ENCODE assay signal across 11 mouse cellular contexts in genomic region chr2:155862573-155863300, GRCm38 (mm10). TPM values are rescaled to one million over a fixed set of nuclear protein-coding genes. Genes with fewer than 3 reads are reported as not detected.
DNase-seq lines count a peak whose midpoint lies in the region; ATAC-seq and TF ChIP-seq lines count a peak whose summit lies in the region.
"Had no signal": no experiment of that assay in that cellular context is flagged by ENCODE, and none has a peak within 500 bp of the region (broad histone marks: within the 10 kb centered on the region; RNA-seq: fewer than 3 reads in every experiment).

No protein-coding gene starts in this region.

- no peaks in the 10 kb centered on the region for H3K9me3 ChIP-seq in kidney, embryonic 14.5 days (ENCODE audit: control insufficient read depth, low read length)
- no peaks in the 10 kb centered on the region for H3K9me3 ChIP-seq in hindbrain, embryonic 14.5 days (ENCODE audit: control insufficient read depth, low read length)
- H3K9me3 ChIP-seq in midbrain, embryonic 12.5 days: no peaks in the 10 kb centered on the region
- H3K9me3 ChIP-seq in heart, embryonic 12.5 days (replicated peaks): no peaks in the 10 kb centered on the region
- H3K9me3 ChIP-seq: liver, embryonic 15.5 days had no signal

- H3K9ac ChIP-seq in kidney, embryonic 14.5 days (ENCODE audit: low read depth, low read length): 0 out of 2 replicates have a peak overlapping the region, but pooled peaks have one; percentile 12
- peak overlapping the region; percentile 16; the same call in 1 of the 2 replicates for H3K9ac ChIP-seq in hindbrain, embryonic 14.5 days
- no peak overlapping the region for H3K9ac ChIP-seq in midbrain, embryonic 12.5 days (replicated peaks)
- no peak overlapping the region for H3K9ac ChIP-seq in heart, embryonic 12.5 days
- H3K9ac ChIP-seq: liver, embryonic 15.5 days had no signal

- no peak for DNase-seq in kidney, adult 18-20 months
- peak; percentile 91 for DNase-seq in brain, embryonic 14.5 days (ENCODE audit: low read depth)
- peak; percentile 69 for DNase-seq in hindbrain, embryonic 14.5 days (ENCODE audit: low spot score)
- no peak for DNase-seq in adrenal gland, adult 18-20 months (ENCODE audit: low spot score in 2 of 2)
- DNase-seq in cerebellum, adult 11-12 months: no peak

- no peak for TF ChIP-seq POLR2A in brain, embryonic 14.5 days (IDR thresholded peaks at IDR 0.05; ENCODE audit: borderline replicate concordance, extremely low read depth, insufficient read depth, insufficient read length, poor library complexity, severe bottlenecking)

- H3K4me3 ChIP-seq in kidney, embryonic 14.5 days (ENCODE audit: low read length): no peak overlapping the region
- H3K4me3 ChIP-seq in hindbrain, embryonic 14.5 days (replicated peaks; ENCODE audit: low read length): no peak overlapping the region
- H3K4me3 ChIP-seq in midbrain, embryonic 12.5 days: no peak overlapping the region
- H3K4me3 ChIP-seq in heart, embryonic 12.5 days: no peak overlapping the region
- H3K4me3 ChIP-seq: liver, embryonic 15.5 days had no signal

- H3K27me3 ChIP-seq in kidney, embryonic 14.5 days (ENCODE audit: control insufficient read depth, insufficient read depth, low read length): no peaks in the 10 kb centered on the region
- no peaks in the 10 kb centered on the region for H3K27me3 ChIP-seq in hindbrain, embryonic 14.5 days (ENCODE audit: control insufficient read depth, insufficient read depth, low read length)
- no peaks in the 10 kb centered on the region for H3K27me3 ChIP-seq in midbrain, embryonic 12.5 days
- H3K27me3 ChIP-seq in heart, embryonic 12.5 days (replicated peaks): no peaks in the 10 kb centered on the region
- H3K27me3 ChIP-seq: CH12.LX; liver, embryonic 15.5 days had no signal

- peaks cover 17% of the 10 kb centered on the region; the same call in 1 of the 2 replicates for H3K4me1 ChIP-seq in kidney, embryonic 14.5 days (ENCODE audit: control insufficient read depth, insufficient read depth, low read length)
- peaks cover 6% of the 10 kb centered on the region for H3K4me1 ChIP-seq in hindbrain, embryonic 14.5 days (replicated peaks; ENCODE audit: control insufficient read depth, insufficient read depth, low read length)
- H3K4me1 ChIP-seq in midbrain, embryonic 12.5 days: peaks cover 12% of the 10 kb centered on the region; the same call in 1 of the 2 replicates
- no peaks in the 10 kb centered on the region for H3K4me1 ChIP-seq in heart, embryonic 12.5 days (replicated peaks)
- H3K4me1 ChIP-seq: liver, embryonic 15.5 days had no signal

- no peak overlapping the region for H3K27ac ChIP-seq in kidney, embryonic 14.5 days (ENCODE audit: low read depth, low read length)
- H3K27ac ChIP-seq in hindbrain, embryonic 14.5 days: peak overlapping the region; percentile 76
- peak overlapping the region; percentile 60; the same call in 1 of the 2 replicates for H3K27ac ChIP-seq in midbrain, embryonic 12.5 days (replicated peaks)
- H3K27ac ChIP-seq in heart, embryonic 12.5 days (ENCODE audit: poor library complexity, severe bottlenecking): no peak overlapping the region
- H3K27ac ChIP-seq: liver, embryonic 15.5 days had no signal

- peak; percentile 92 for ATAC-seq in kidney, embryonic 14.5 days (ENCODE audit: low FRiP score, low TSS enrichment)
- ATAC-seq in hindbrain, embryonic 14.5 days (ENCODE audit: low FRiP score): peak; percentile 95
- peak; percentile 87 for ATAC-seq in midbrain, embryonic 12.5 days (ENCODE audit: low FRiP score, low read depth)
- ATAC-seq in heart, embryonic 12.5 days (ENCODE audit: insufficient number of reproducible peaks, low FRiP score): no peak

- TF ChIP-seq CTCF in brain, embryonic 14.5 days (IDR thresholded peaks at IDR 0.05; ENCODE audit: borderline replicate concordance, extremely low read depth, insufficient read depth, insufficient read length): no peak

- WGBS in kidney, embryonic 14.5 days: 34% methylated on average over 13 of the region's 13 CpGs
- 51% methylated on average over 13 of the region's 13 CpGs for WGBS in hindbrain, embryonic 14.5 days
- WGBS in midbrain, embryonic 12.5 days: 63% methylated on average over 13 of the region's 13 CpGs
- WGBS in heart, embryonic 12.5 days: 85% methylated on average over 13 of the region's 13 CpGs

- H3K4me2 ChIP-seq in kidney, embryonic 14.5 days (replicated peaks; ENCODE audit: low read depth, low read length): peak overlapping the region; percentile 8; the same call in 1 of the 2 replicates
- H3K4me2 ChIP-seq in hindbrain, embryonic 14.5 days (replicated peaks): peak overlapping the region; percentile 42
- H3K4me2 ChIP-seq in midbrain, embryonic 12.5 days (replicated peaks): no peak overlapping the region
- no peak overlapping the region for H3K4me2 ChIP-seq in heart, embryonic 12.5 days
- H3K4me2 ChIP-seq: liver, embryonic 15.5 days had no signal

- H3K36me3 ChIP-seq in kidney, embryonic 14.5 days (ENCODE audit: control insufficient read depth, insufficient read depth, low read length): peaks cover 6% of the 10 kb centered on the region; the same call in 1 of the 2 replicates
- peaks cover 7% of the 10 kb centered on the region for H3K36me3 ChIP-seq in hindbrain, embryonic 14.5 days (replicated peaks; ENCODE audit: control insufficient read depth, insufficient read depth)
- 0 out of 2 replicates have a peak, but pooled peaks cover 9% of the 10 kb centered on the region for H3K36me3 ChIP-seq in midbrain, embryonic 12.5 days
- H3K36me3 ChIP-seq in heart, embryonic 12.5 days: peaks cover 29% of the 10 kb centered on the region

RNA-seq across cellular contexts. Expression of gene Fam83c, which starts 28.1 kb away (rescaled TPM):
- 0.07 TPM in 1 of 2 replicates, not detected in the other for polyA plus RNA-seq in kidney, embryonic 14.5 days (2014; fragmentation: Nextera tagmentation; extraction: Ambion mirVana)
- polyA plus RNA-seq in brain, embryonic 14.5 days (2012; rRNA removed): 0.04 TPM in 2 replicates
- polyA plus RNA-seq in hindbrain, embryonic 14.5 days (2014; fragmentation: Nextera tagmentation; extraction: Ambion mirVana): 0.31 TPM in 2 replicates
- polyA plus RNA-seq in midbrain, embryonic 12.5 days (2016; fragmentation: Nextera tagmentation; extraction: Ambion mirVana): 0.26 and 0.47 TPM in 2 replicates
- 0.06 and 0.15 TPM in 2 replicates for polyA plus RNA-seq in heart, embryonic 12.5 days (2016; fragmentation: Nextera tagmentation; extraction: Ambion mirVana)
- total RNA-seq in adrenal gland, adult 18-20 months (2021): not detected
- total RNA-seq: granulocyte monocyte progenitor cell, adult 5-6 weeks had no signal

RNA-seq across cellular contexts. Expression of gene Eif6, which starts 36.0 kb away (rescaled TPM):
- 187 and 202 TPM in 2 replicates for polyA plus RNA-seq in kidney, embryonic 14.5 days (2014; fragmentation: Nextera tagmentation; extraction: Ambion mirVana)
- 88.8 and 100.0 TPM in 2 replicates for polyA plus RNA-seq in brain, embryonic 14.5 days (2012; rRNA removed)
- 132 and 134 TPM in 2 replicates for polyA plus RNA-seq in hindbrain, embryonic 14.5 days (2014; fragmentation: Nextera tagmentation; extraction: Ambion mirVana)
- polyA plus RNA-seq in midbrain, embryonic 12.5 days (2016; fragmentation: Nextera tagmentation; extraction: Ambion mirVana): 165 and 179 TPM in 2 replicates
- polyA plus RNA-seq in heart, embryonic 12.5 days (2016; fragmentation: Nextera tagmentation; extraction: Ambion mirVana): 110 and 116 TPM in 2 replicates
- 100 to 1,000 TPM; 131 to 138 TPM for total RNA-seq in adrenal gland, adult 18-20 months (2021)

RNA-seq across cellular contexts. Expression of gene BC029722, which starts 43.5 kb away (rescaled TPM):
- polyA plus RNA-seq in kidney, embryonic 14.5 days (2014; fragmentation: Nextera tagmentation; extraction: Ambion mirVana): 7.8 and 11.4 TPM in 2 replicates
- polyA plus RNA-seq in brain, embryonic 14.5 days (2012; rRNA removed): 21.5 and 26.5 TPM in 2 replicates
- 27.6 and 28.1 TPM in 2 replicates for polyA plus RNA-seq in hindbrain, embryonic 14.5 days (2014; fragmentation: Nextera tagmentation; extraction: Ambion mirVana)
- 14.4 and 14.7 TPM in 2 replicates for polyA plus RNA-seq in midbrain, embryonic 12.5 days (2016; fragmentation: Nextera tagmentation; extraction: Ambion mirVana)
- 8.9 and 9.4 TPM in 2 replicates for polyA plus RNA-seq in heart, embryonic 12.5 days (2016; fragmentation: Nextera tagmentation; extraction: Ambion mirVana)
- 100 to 1,000 TPM; 171 to 240 TPM for total RNA-seq in adrenal gland, adult 18-20 months (2021)

Comparison
In these comparisons a context has a peak if more than half of its experiments do, and no peak if none do; other contexts are left out.
1. H3K27ac ChIP-seq: peak in hindbrain, embryonic 14.5 days (single experiment) and midbrain, embryonic 12.5 days (single experiment); none in kidney, embryonic 14.5 days (single experiment) and heart, embryonic 12.5 days (single experiment).
2. H3K4me2 ChIP-seq: peak in kidney, embryonic 14.5 days (single experiment) and hindbrain, embryonic 14.5 days (single experiment); none in midbrain, embryonic 12.5 days (single experiment) and heart, embryonic 12.5 days (single experiment).
3. H3K9ac ChIP-seq: peak in kidney, embryonic 14.5 days (single experiment) and hindbrain, embryonic 14.5 days (single experiment); none in midbrain, embryonic 12.5 days (single experiment) and heart, embryonic 12.5 days (single experiment).
4. DNase-seq: peak in brain, embryonic 14.5 days (single experiment) and hindbrain, embryonic 14.5 days (single experiment); none in kidney, adult 18-20 months (single experiment), adrenal gland, adult 18-20 months (0 of 2) and cerebellum, adult 11-12 months (single experiment).